Mouse (Mus musculus): ENCODE results near the gene Dennd4b. TPM values are rescaled to one million over a fixed set of nuclear protein-coding genes. Genes with fewer than 3 reads are reported as not detected.

Dennd4b gene
- total RNA-seq, 2 experiments from 2014 or later, result 33.4 to 37.2 TPM

Small RNA genes lying within 50 kb of the gene (microRNA-seq; reads per million reads assigned to microRNA genes)
- 1.2 to 2.1 reads per million in 2 experiments for gene Mir7012

Other genes starting within 250 kb of the Dennd4b start
- 100 to 1,000 TPM; 101 to 108 TPM for gene 4933434E20Rik, start 213.5 kb upstream of the Dennd4b start, total RNA-seq (2021)
- gene Ubap2l, start 212.6 kb upstream of the Dennd4b start, total RNA-seq (2021), result 100 to 1,000 TPM; 163 to 176 TPM
- gene Tpm3, start 192.5 kb upstream of the Dennd4b start, total RNA-seq (2021), result 100 to 1,000 TPM; 183 to 206 TPM
- under 1 TPM; 0.14 to 0.30 TPM for gene Nup210l, start 161.1 kb upstream of the Dennd4b start, total RNA-seq (2021)
- gene Rps27, start 51.5 kb upstream of the Dennd4b start, total RNA-seq (2021), result 1,000 to 10,000 TPM in 1 of 2 experiments, 100 to 1,000 TPM in 1; 977 to 1,003 TPM
- 1 to 10 TPM; 5.5 to 7.6 TPM for gene Rab13, start 51.5 kb upstream of the Dennd4b start, total RNA-seq (2021)
- gene Jtb, start 33.6 kb upstream of the Dennd4b start, total RNA-seq (2021), result 10 to 100 TPM; 43.0 to 43.5 TPM
- gene Creb3l4, start 21.7 kb upstream of the Dennd4b start, total RNA-seq (2021), result under 1 TPM in 1 of 2 experiments, not detected in 1; 0.40 TPM
- 10 to 100 TPM; 43.0 to 43.4 TPM for gene Slc39a1, start 17.0 kb upstream of the Dennd4b start, total RNA-seq (2021)
- 10 to 100 TPM; 35.4 to 38.8 TPM for gene Crtc2, start 11.0 kb upstream of the Dennd4b start, total RNA-seq (2021)
- gene Gatad2b, start 28.0 kb downstream of the Dennd4b start, total RNA-seq (2021), result 10 to 100 TPM; 86.6 to 91.2 TPM
- 1 to 10 TPM; 5.9 to 9.3 TPM for gene Slc27a3, start 124.8 kb downstream of the Dennd4b start, total RNA-seq (2021)
- gene Ints3, start 168.4 kb downstream of the Dennd4b start, total RNA-seq (2021), result 10 to 100 TPM; 63.1 to 66.1 TPM
- 1 to 10 TPM; 4.6 to 5.0 TPM for gene Npr1, start 200.7 kb downstream of the Dennd4b start, total RNA-seq (2021)
- gene Ilf2, start 210.9 kb downstream of the Dennd4b start, total RNA-seq (2021), result 10 to 100 TPM; 90.2 to 94.9 TPM
- gene Snapin, start 225.8 kb downstream of the Dennd4b start, total RNA-seq (2021), result 10 to 100 TPM; 55.5 to 57.0 TPM
- 100 to 1,000 TPM; 165 TPM for gene Chtop, start 244.3 kb downstream of the Dennd4b start, total RNA-seq (2021)
- 100 to 1,000 TPM; 127 to 133 TPM for gene S100a1, start 249.2 kb downstream of the Dennd4b start, total RNA-seq (2021)
- gene S100a13, start 249.2 kb downstream of the Dennd4b start, total RNA-seq (2021), result 10 to 100 TPM; 19.2 to 20.4 TPM

Measured in left cerebral cortex, adult 18-20 months (tissue).